Mouse (Mus musculus): ENCODE data around the gene Eef1b2. TPM values are rescaled to one million over a fixed set of nuclear protein-coding genes. Genes with fewer than 3 reads are reported as not detected.
"Not testable (repeated sequence)": the region's sequence is repeated elsewhere in the genome, so short reads cannot be mapped to it uniquely, and the experiment has no call there.

Eef1b2 gene
- polyA plus RNA-seq, 1 experiment from 2014 or later: 609 TPM

- Histone ChIP-seq H3K4me2 (replicated peaks) (peak overlapping the region; percentile 89), H3K27me3 (no peaks in the 10 kb centered on the region), H3K9ac (peak overlapping the region; percentile 97), H3K27ac (no peak overlapping the region), H3K4me3 (peak overlapping the region; percentile 96), H3K4me1 (peaks cover 24% of the 10 kb centered on the region), H3K9me3 (no peaks in the 10 kb centered on the region), H3K36me3 (peaks cover 31% of the 10 kb centered on the region)
- WGBS: 74% methylated on average over 3 of the region's 3 CpGs
- no peak for ATAC-seq (ENCODE audit: low FRiP score, low read depth)
Measured at GRCm38 (mm10) chr1:63178308-63178707, 1.7 kb downstream of the Eef1b2 start.

DNA sequence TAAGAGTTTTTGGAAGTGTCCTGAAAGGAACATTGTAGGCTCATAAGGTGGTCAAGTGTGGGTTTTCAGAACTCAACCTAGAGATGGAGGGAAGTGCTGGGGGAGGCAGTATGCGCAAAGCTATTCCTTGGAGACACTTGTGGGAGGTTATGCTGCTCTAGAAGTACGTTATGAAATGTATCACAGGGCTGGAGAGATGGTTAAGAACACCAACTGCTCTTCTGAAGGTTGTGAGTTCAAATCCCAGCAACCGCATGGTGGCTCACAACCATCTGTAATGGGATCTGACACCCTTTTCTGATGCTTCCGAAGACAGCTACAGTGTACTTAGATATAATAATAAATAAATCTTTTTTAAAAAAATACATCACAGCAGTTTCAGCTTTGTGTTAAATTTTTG, 3.5 kb downstream of the Eef1b2 start:
- H3K27me3 ChIP-seq: no peaks in the 10 kb centered on the region
- no peak overlapping the region for H3K27ac ChIP-seq
- WGBS: 93% methylated on average over 4 of the region's 4 CpGs
- no peak for ATAC-seq (ENCODE audit: low FRiP score, low read depth)
- H3K4me2 ChIP-seq (replicated peaks): no peak overlapping the region
- H3K4me1 ChIP-seq: peaks cover 18% of the 10 kb centered on the region
- no peaks in the 10 kb centered on the region for H3K9me3 ChIP-seq
- H3K36me3 ChIP-seq: peaks cover 32% of the 10 kb centered on the region
- H3K9ac ChIP-seq: no peak overlapping the region
- no peak overlapping the region for H3K4me3 ChIP-seq

- not testable (repeated sequence) for H3K27me3 ChIP-seq; H3K9me3 ChIP-seq; H3K9ac ChIP-seq; ATAC-seq (ENCODE audit: low FRiP score, low read depth); H3K4me2 ChIP-seq (replicated peaks); H3K27ac ChIP-seq; H3K4me3 ChIP-seq
- Histone ChIP-seq H3K4me1 (peaks cover 13% of the 10 kb centered on the region), H3K36me3 (peaks cover 32% of the 10 kb centered on the region)
- 68% methylated on average over 4 of the region's 4 CpGs for WGBS
Measured at GRCm38 (mm10) chr1:63180575-63180974, 4.0 kb downstream of the Eef1b2 start.

GRCm38 (mm10) chr1:63181019-63181418, 4.4 kb downstream of the Eef1b2 start:
- Histone ChIP-seq H3K36me3 (peaks cover 32% of the 10 kb centered on the region), H3K9me3 (no peaks in the 10 kb centered on the region; the same call in 1 of the 2 replicates), H3K27ac (no peak overlapping the region), H3K4me3 (no peak overlapping the region), H3K9ac (no peak overlapping the region), H3K4me1 (peaks cover 10% of the 10 kb centered on the region), H3K27me3 (no peaks in the 10 kb centered on the region), H3K4me2 (replicated peaks) (no peak overlapping the region)
- peak; percentile 52 for ATAC-seq (ENCODE audit: low FRiP score, low read depth)
- WGBS: 4% methylated on average over 3 of the region's 3 CpGs

DNA sequence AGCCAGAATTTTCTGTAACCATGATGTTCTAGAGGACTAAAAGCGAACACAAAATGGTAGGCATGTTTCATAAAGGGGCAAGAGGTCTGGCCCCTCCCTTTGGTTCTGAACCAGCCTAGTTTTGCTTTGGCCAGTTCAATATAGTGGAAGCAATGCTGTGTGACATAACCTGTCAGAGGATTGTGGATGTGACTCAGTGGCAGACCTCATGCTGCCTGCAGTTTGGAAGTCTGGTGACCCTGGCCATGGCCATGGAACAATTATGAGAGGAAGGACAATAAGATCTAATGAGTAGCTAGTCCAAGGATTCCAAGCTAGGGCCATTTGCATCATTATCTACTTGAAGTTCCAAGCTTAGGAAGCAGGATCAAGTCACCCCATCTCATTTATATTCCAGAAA, 4.9 kb downstream of the Eef1b2 start:
- no peaks in the 10 kb centered on the region for H3K27me3 ChIP-seq
- peaks cover 10% of the 10 kb centered on the region for H3K4me1 ChIP-seq
- H3K4me3 ChIP-seq: no peak overlapping the region
- H3K9ac ChIP-seq: no peak overlapping the region
- H3K4me2 ChIP-seq (replicated peaks): no peak overlapping the region
- H3K27ac ChIP-seq: no peak overlapping the region
- no peak for ATAC-seq (ENCODE audit: low FRiP score, low read depth)
- no peaks in the 10 kb centered on the region; the same call in 1 of the 2 replicates for H3K9me3 ChIP-seq
- H3K36me3 ChIP-seq: peaks cover 32% of the 10 kb centered on the region
- 100% methylated on average over 1 of the region's 1 CpGs for WGBS

GRCm38 (mm10) chr1:63182212-63182611, 5.6 kb downstream of the Eef1b2 start:
- no peak overlapping the region for H3K4me2 ChIP-seq (replicated peaks)
- WGBS: 88% methylated on average over 5 of the region's 5 CpGs
- H3K9me3 ChIP-seq: no peaks in the 10 kb centered on the region; the same call in 1 of the 2 replicates
- ATAC-seq (ENCODE audit: low FRiP score, low read depth): no peak
- peaks cover 10% of the 10 kb centered on the region for H3K4me1 ChIP-seq
- H3K9ac ChIP-seq: no peak overlapping the region
- no peaks in the 10 kb centered on the region for H3K27me3 ChIP-seq
- H3K27ac ChIP-seq: no peak overlapping the region
- H3K4me3 ChIP-seq: no peak overlapping the region
- H3K36me3 ChIP-seq: peaks cover 32% of the 10 kb centered on the region

DNA sequence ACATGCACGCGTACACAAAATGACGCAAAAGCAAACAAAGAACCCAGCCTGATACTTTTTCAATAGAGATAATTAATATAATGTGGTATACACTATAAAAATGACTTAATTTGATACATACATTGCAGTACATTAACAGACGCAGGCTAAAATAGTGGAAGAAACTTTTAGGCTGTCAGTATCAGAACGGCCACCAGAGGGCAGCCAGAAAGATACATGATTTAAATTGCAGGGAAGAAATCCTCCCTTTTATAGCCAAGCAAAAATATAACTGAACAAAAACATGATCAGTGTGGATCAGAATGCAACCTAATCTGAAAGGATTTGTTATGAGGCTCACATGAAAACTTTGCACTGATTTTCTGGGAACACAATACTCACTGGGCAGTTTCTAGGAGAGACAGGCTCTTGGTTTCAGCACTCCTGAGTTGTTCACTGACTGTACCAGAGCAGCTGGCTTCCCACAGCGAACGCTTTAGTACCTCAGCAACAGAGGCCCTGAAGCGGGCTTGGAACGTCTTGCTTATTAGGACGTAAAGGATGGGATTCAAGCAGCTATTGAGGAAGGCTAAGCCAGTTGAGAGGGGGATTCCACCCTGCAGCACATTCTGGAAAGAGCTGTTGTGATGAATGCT, 6.1 kb downstream of the Eef1b2 start:
- no peaks in the 10 kb centered on the region; the same call in 1 of the 2 replicates for H3K9me3 ChIP-seq
- no peak overlapping the region for H3K4me2 ChIP-seq (replicated peaks)
- H3K27ac ChIP-seq: no peak overlapping the region
- WGBS: 59% methylated on average over 10 of the region's 10 CpGs
- no peak overlapping the region for H3K9ac ChIP-seq
- no peak for ATAC-seq (ENCODE audit: low FRiP score, low read depth)
- H3K36me3 ChIP-seq: peaks cover 32% of the 10 kb centered on the region
- H3K27me3 ChIP-seq: no peaks in the 10 kb centered on the region
- H3K4me3 ChIP-seq: no peak overlapping the region
- H3K4me1 ChIP-seq: peaks cover 7% of the 10 kb centered on the region

- H3K4me2 ChIP-seq (replicated peaks); H3K36me3 ChIP-seq: not testable (repeated sequence)
Measured at GRCm38 (mm10) chr1:63185430-63185829, 8.8 kb downstream of the Eef1b2 start.

DNA sequence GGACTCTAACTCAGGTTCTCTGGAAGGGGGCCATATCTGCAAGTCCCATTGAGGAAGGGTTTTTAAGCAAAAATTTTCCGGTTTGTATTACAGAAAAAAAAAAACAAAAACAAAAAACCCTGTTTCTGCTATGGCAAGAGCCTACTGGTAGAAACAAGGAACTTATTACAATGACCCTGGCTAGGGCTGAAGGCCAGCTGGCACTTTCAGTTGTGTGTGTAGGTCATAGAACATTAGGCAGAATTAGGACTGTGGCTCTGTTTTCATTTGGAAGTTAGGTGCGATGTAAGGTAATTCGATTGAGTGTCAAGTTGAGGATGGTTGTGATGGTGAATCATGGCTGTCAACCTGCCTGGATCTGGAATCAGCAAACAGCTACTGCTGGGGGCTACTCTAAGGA, 11.9 kb downstream of the Eef1b2 start:
- Histone ChIP-seq H3K9ac (no peak overlapping the region), H3K36me3 (peaks cover 3% of the 10 kb centered on the region; the same call in 1 of the 2 replicates), H3K27ac (no peak overlapping the region), H3K4me3 (no peak overlapping the region), H3K4me2 (replicated peaks) (no peak overlapping the region), H3K4me1 (0 out of 2 replicates have a peak, but pooled peaks cover 2% of the 10 kb centered on the region), H3K27me3 (no peaks in the 10 kb centered on the region), H3K9me3 (no peaks in the 10 kb centered on the region; the same call in 1 of the 2 replicates)
- WGBS: 85% methylated on average over 3 of the region's 3 CpGs
- ATAC-seq (ENCODE audit: low FRiP score, low read depth): no peak

More at GRCm38 (mm10) chr1:63185430-63185829, 8.8 kb downstream of the Eef1b2 start:
- H3K9me3 ChIP-seq; ATAC-seq (ENCODE audit: low FRiP score, low read depth); H3K9ac ChIP-seq; H3K27ac ChIP-seq; H3K4me3 ChIP-seq; H3K4me1 ChIP-seq; H3K27me3 ChIP-seq: not testable (repeated sequence)
- 91% methylated on average over 6 of the region's 6 CpGs for WGBS

DNA sequence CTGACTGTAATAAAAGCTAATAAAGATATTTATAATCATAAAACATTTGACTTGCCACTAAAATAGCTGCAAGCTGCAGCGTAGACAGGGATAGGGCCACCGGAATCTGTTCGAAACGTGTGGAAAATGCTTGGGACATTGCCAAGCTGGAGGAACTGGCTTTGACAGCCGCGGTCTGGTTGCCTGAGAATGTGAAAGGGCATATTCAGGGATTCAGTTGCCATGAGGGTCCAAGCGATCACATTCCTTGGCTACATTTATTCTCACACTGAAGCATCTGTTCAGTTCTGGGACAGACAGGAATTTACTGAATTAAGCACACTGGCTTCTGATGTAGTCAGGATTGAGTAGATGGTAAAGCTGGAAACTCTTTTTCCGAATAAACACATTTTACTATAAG, 14.2 kb downstream of the Eef1b2 start:
- H3K27ac ChIP-seq: peak overlapping the region; percentile 58; the same call in 1 of the 2 replicates
- 63% methylated on average over 8 of the region's 8 CpGs for WGBS

DNA sequence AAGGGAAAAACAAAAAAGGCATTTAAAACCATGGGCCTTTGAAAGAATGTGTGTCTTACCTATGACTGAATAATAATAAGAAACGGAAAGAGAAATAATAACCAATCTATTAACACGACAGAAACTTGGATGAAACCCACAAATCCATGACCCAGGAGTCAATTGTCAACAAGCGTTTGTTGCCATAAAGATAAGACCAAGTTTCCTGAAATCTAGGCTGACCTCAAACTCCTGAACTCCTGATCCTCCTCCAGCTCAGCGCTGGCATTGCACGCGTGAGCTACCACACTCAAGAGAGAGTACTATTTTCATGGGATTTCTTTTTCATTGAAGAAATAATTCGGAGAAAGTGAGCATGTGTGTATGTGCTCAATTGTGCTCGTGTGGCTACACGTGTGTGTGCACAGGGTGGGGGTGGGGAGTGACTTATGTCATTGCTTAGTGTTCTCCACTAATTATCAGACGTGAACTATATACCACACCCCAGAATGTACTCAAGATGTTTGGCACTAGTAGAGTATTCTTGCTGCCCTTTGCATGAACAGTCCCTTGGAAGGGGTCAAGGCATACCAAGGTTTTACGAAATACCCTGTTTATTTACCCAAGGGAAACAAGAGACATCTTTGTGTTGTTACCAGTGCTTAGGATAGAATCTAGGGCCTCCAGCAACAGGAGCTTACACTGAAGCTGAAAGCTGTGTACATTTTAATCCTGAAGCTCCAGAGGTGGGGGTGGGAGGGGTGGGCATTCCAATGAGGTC, 15.9 kb downstream of the Eef1b2 start:
- Histone ChIP-seq H3K4me1 (0 out of 2 replicates have a peak, but pooled peaks cover 2% of the 10 kb centered on the region), H3K4me3 (no peak overlapping the region), H3K36me3 (no peaks in the 10 kb centered on the region), H3K27me3 (peaks cover 3% of the 10 kb centered on the region; the same call in 1 of the 2 replicates), H3K9me3 (no peaks in the 10 kb centered on the region), H3K4me2 (replicated peaks) (no peak overlapping the region), H3K27ac (no peak overlapping the region), H3K9ac (no peak overlapping the region)
- WGBS: 88% methylated on average over 11 of the region's 11 CpGs
- ATAC-seq (ENCODE audit: low FRiP score, low read depth): no peak

More for the DNA sequence above, 14.2 kb downstream of the Eef1b2 start:
- no peaks in the 10 kb centered on the region; the same call in 1 of the 2 replicates for H3K9me3 ChIP-seq
- no peak overlapping the region for H3K4me3 ChIP-seq
- no peak overlapping the region for H3K4me2 ChIP-seq (replicated peaks)
- ATAC-seq (ENCODE audit: low FRiP score, low read depth): peak; percentile 76
- H3K4me1 ChIP-seq: 0 out of 2 replicates have a peak, but pooled peaks cover 2% of the 10 kb centered on the region
- no peak overlapping the region for H3K9ac ChIP-seq
- no peaks in the 10 kb centered on the region for H3K36me3 ChIP-seq
- H3K27me3 ChIP-seq: peaks cover 3% of the 10 kb centered on the region; the same call in 1 of the 2 replicates

DNA sequence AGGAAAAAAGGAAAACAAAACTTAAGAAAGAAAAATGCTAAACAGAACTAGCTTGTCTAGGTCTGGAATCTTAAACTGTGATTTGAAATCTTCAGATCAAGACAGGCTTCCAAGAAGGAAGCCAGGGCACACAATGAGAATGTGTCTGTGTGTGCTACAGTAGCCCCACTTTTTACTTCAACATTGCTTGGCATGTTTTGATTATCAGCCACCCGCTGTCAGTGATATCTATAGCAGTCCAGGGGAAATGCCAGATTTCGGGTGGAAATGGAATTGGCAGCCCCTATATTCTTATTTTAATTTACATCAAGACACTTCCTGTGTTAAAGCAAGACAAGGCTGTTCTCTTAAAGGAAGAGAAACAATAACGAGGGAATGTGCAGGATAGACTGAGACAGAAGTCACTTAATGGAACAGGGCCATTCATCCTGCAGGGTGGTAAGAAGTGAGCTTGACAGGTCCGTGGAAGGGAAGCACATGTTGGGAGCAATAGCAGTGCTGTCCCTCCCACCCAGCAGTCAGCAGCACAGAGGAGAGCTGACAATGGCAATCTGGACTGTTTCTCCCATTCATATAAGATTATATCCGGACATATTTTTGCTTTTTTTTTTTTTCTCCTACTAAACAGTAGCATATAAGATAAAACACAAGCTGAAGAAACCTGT, 19.4 kb downstream of the Eef1b2 start:
- Histone ChIP-seq H3K27ac (no peak overlapping the region), H3K4me2 (replicated peaks) (no peak overlapping the region), H3K9me3 (peaks cover 9% of the 10 kb centered on the region), H3K36me3 (no peaks in the 10 kb centered on the region), H3K27me3 (peaks cover 3% of the 10 kb centered on the region; the same call in 1 of the 2 replicates), H3K4me3 (no peak overlapping the region), H3K9ac (no peak overlapping the region), H3K4me1 (no peaks in the 10 kb centered on the region)
- 59% methylated on average over 5 of the region's 5 CpGs for WGBS
- ATAC-seq (ENCODE audit: low FRiP score, low read depth): no peak
